Mouse (Mus musculus): ENCODE results near the gene Fbxl8.
"Not testable (repeated sequence)": the region's sequence is repeated elsewhere in the genome, so short reads cannot be mapped to it uniquely, and the experiment has no call there.

Gene Fbxl8

GRCm38 (mm10) chr8:105264024-105264982 lies at the start of gene Fbxl8, which contains the start of gene Tradd:
Gene Fbxl8, plus strand, starts transcription at chr8:105264648.
Gene Tradd, minus strand, starts transcription at chr8:105264609.
- no peak for DNase-seq (ENCODE audit: low read depth, low spot score)

GRCm38 (mm10) chr8:105217926-105218522 lies 46.4 kb upstream of the Fbxl8 start:
- peak; percentile 23 for DNase-seq (ENCODE audit: low read depth, low spot score)

- DNase-seq (ENCODE audit: low read depth, low spot score): peak; percentile 23
Observed at GRCm38 (mm10) chr8:105223850-105224249, 40.6 kb upstream of the Fbxl8 start.

- peak; percentile 93 for DNase-seq (ENCODE audit: low read depth, low spot score)
Observed at GRCm38 (mm10) chr8:105224413-105225271, 39.8 kb upstream of the Fbxl8 start, which contains the start of gene D230025D16Rik. Gene D230025D16Rik, plus strand, starts transcription at chr8:105225145.

- DNase-seq (ENCODE audit: low read depth, low spot score): no peak
Observed at GRCm38 (mm10) chr8:105225272-105225593, 39.2 kb upstream of the Fbxl8 start.

GRCm38 (mm10) chr8:105225917-105226316 lies 38.5 kb upstream of the Fbxl8 start:
- DNase-seq (ENCODE audit: low read depth, low spot score): no peak

GRCm38 (mm10) chr8:105231503-105232320 lies 32.7 kb upstream of the Fbxl8 start:
- DNase-seq (ENCODE audit: low read depth, low spot score): no peak

GRCm38 (mm10) chr8:105232321-105232693 lies 32.1 kb upstream of the Fbxl8 start:
- not testable (repeated sequence) for DNase-seq (ENCODE audit: low read depth, low spot score)

- no peak for DNase-seq (ENCODE audit: low read depth, low spot score)
Observed at GRCm38 (mm10) chr8:105233126-105233935, 31.1 kb upstream of the Fbxl8 start.

GRCm38 (mm10) chr8:105235206-105235605 lies 29.2 kb upstream of the Fbxl8 start:
- peak; percentile 31 for DNase-seq (ENCODE audit: low read depth, low spot score)

GRCm38 (mm10) chr8:105237442-105238142 lies 26.9 kb upstream of the Fbxl8 start:
- no peak for DNase-seq (ENCODE audit: low read depth, low spot score)

GRCm38 (mm10) chr8:105241016-105241415 lies 23.4 kb upstream of the Fbxl8 start:
- DNase-seq (ENCODE audit: low read depth, low spot score): no peak

- DNase-seq (ENCODE audit: low read depth, low spot score): no peak
Observed at GRCm38 (mm10) chr8:105251954-105252353, 12.5 kb upstream of the Fbxl8 start.

- no peak for DNase-seq (ENCODE audit: low read depth, low spot score)
Observed at GRCm38 (mm10) chr8:105252680-105253537, 11.5 kb upstream of the Fbxl8 start.

GRCm38 (mm10) chr8:105253766-105254151 lies 10.7 kb upstream of the Fbxl8 start:
- no peak for DNase-seq (ENCODE audit: low read depth, low spot score)

GRCm38 (mm10) chr8:105254152-105254965 lies 10.1 kb upstream of the Fbxl8 start:
- peak; percentile 71 for DNase-seq (ENCODE audit: low read depth, low spot score)

- DNase-seq (ENCODE audit: low read depth, low spot score): peak; percentile 81
Observed at GRCm38 (mm10) chr8:105254966-105255350, 9.5 kb upstream of the Fbxl8 start, which contains the start of gene B3gnt9. Gene B3gnt9, minus strand, starts transcription at chr8:105255153.
